Mouse (Mus musculus) retina, adult 2 months (tissue): Measurements from ENCODE around the gene Tyk2.

Source experiments
- DNase-seq: peaks from one replicate; pipeline ENCODE4 v3.0.0-alpha.2; 2012; ENCODE audit warnings: low read depth, low spot score

The Tyk2 gene

DNA sequence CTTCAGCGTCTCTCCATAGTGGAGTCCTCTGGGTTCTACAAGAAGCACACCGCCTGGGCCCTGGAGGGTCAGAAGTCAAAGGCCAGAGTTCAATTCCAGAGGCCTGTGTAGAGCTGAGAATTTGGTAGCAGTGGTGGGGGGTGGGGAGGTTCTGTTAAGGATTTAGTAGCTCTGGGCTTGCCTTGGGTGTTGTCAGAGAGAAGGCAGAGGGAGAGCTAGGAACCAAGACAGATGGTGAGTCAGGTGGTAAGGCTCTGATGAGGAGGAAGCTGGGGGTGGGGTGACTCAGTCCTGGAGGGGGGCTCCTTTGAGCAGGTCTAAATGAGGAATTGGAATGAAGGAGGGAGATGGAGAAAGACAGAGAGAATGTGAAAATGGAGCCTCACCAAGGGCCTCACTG, 68.1 kb downstream of the Tyk2 start:
- DNase-seq, result no peak
